Mouse (Mus musculus): ENCODE data around the gene Zdhhc3.
A peak's percentile ranks its signal among the peaks of the same experiment; 100 is the strongest.

The Zdhhc3 gene

GRCm38 (mm10) chr9:123112805-123113521 is at the start of gene Zdhhc3, which contains the start of gene Exosc7:
Zdhhc3 (minus strand) TSS chr9:123113205.
Exosc7 (plus strand) TSS chr9:123113215.
- DNase-seq (ENCODE audit: low spot score): peak; percentile 95

- no peak for DNase-seq (ENCODE audit: low spot score)
Observed at GRCm38 (mm10) chr9:123161792-123162191, 48.8 kb upstream of the Zdhhc3 start.

- peak; percentile 79 for DNase-seq (ENCODE audit: low spot score)
Observed at GRCm38 (mm10) chr9:123159330-123159729, 46.3 kb upstream of the Zdhhc3 start.

GRCm38 (mm10) chr9:123158125-123158836 is 45.3 kb upstream of the Zdhhc3 start:
- peak; percentile 70 for DNase-seq (ENCODE audit: low spot score)

GRCm38 (mm10) chr9:123157699-123158098 is 44.7 kb upstream of the Zdhhc3 start:
- DNase-seq (ENCODE audit: low spot score): no peak

- peak; percentile 23 for DNase-seq (ENCODE audit: low spot score)
Observed at GRCm38 (mm10) chr9:123156910-123157361, 43.9 kb upstream of the Zdhhc3 start.

- no peak for DNase-seq (ENCODE audit: low spot score)
Observed at GRCm38 (mm10) chr9:123153121-123153520, 40.1 kb upstream of the Zdhhc3 start.

GRCm38 (mm10) chr9:123152026-123152425 is 39.0 kb upstream of the Zdhhc3 start:
- no peak for DNase-seq (ENCODE audit: low spot score)

GRCm38 (mm10) chr9:123151561-123151960 is 38.6 kb upstream of the Zdhhc3 start:
- DNase-seq (ENCODE audit: low spot score): no peak

GRCm38 (mm10) chr9:123150241-123151020 is 37.4 kb upstream of the Zdhhc3 start, which contains the start of gene Clec3b:
Clec3b (plus strand) TSS chr9:123150946.
- no peak for DNase-seq (ENCODE audit: low spot score)

GRCm38 (mm10) chr9:123148430-123148829 is 35.4 kb upstream of the Zdhhc3 start:
- DNase-seq (ENCODE audit: low spot score): no peak

GRCm38 (mm10) chr9:123139887-123140614 is 27.0 kb upstream of the Zdhhc3 start:
- DNase-seq (ENCODE audit: low spot score): no peak

GRCm38 (mm10) chr9:123138891-123139474 is 26.0 kb upstream of the Zdhhc3 start:
- DNase-seq (ENCODE audit: low spot score): no peak

- DNase-seq (ENCODE audit: low spot score): no peak
Observed at GRCm38 (mm10) chr9:123136953-123137682, 24.1 kb upstream of the Zdhhc3 start.

- no peak for DNase-seq (ENCODE audit: low spot score)
Observed at GRCm38 (mm10) chr9:123132994-123133393, 20.0 kb upstream of the Zdhhc3 start.

- DNase-seq (ENCODE audit: low spot score): no peak
Observed at GRCm38 (mm10) chr9:123127663-123128062, 14.7 kb upstream of the Zdhhc3 start.

GRCm38 (mm10) chr9:123124413-123124981 is 11.5 kb upstream of the Zdhhc3 start:
- DNase-seq (ENCODE audit: low spot score): no peak

GRCm38 (mm10) chr9:123123571-123124412 is 10.8 kb upstream of the Zdhhc3 start:
- peak; percentile 28 for DNase-seq (ENCODE audit: low spot score)

GRCm38 (mm10) chr9:123123017-123123416 is 10.0 kb upstream of the Zdhhc3 start:
- no peak for DNase-seq (ENCODE audit: low spot score)

Measured in embryo, embryonic 10 days (tissue).